8 mouse cellular contexts compared by ENCODE assay signal in the genomic region with DNA sequence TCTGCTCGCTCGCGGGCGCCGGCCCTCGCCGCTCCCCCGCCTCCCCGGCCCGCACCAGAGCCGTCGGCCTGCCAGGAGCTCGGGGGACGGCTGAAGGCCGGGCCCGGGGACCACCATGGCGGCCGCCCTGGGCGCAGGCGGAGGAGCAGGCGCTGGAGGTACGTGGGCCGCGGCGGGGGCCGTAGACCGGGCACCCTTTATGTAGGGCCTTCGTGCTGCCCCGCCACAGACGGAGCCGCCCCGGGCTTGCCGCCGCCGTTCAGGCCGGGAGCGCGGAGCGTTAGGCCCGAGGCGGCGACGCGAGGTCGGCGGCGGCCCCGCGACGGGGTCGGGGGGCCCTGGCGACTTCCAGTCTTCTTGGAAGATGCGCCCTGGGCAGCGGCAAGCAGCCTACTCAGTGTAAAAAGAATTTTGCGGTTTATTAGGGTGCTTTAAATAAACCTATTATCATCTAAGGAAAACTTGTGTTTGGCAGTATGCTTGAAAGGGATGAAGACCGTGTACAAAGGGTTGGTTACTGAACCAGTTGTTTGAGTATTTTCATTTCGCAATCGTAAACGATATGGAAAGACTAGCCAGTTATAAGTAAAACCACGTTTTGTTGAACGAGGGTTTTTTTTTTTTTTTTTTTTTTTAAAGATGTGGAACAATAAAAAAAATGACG. TPM values are rescaled to one million over a fixed set of nuclear protein-coding genes. Genes with fewer than 3 reads are reported as not detected.
A peak's percentile ranks its signal among the peaks of the same experiment; 100 is the strongest.
DNase-seq lines count a peak whose midpoint lies in the region; ATAC-seq and TF ChIP-seq lines count a peak whose summit lies in the region.

No protein-coding gene starts in this region.

- H3K9ac ChIP-seq in embryonic facial prominence, embryonic 13.5 days: peak overlapping the region; percentile 100
- peak overlapping the region; percentile 100 for H3K9ac ChIP-seq in intestine, postnatal 0 days (ENCODE audit: low read depth, low read length)

- no peak; the same call in 1 of the 2 replicates for ATAC-seq in embryonic facial prominence, embryonic 13.5 days (ENCODE audit: insufficient number of reproducible peaks, insufficient read depth, low FRiP score, low TSS enrichment, low read depth)
- ATAC-seq in intestine, postnatal 0 days: peak; percentile 48

- no peaks in the 10 kb centered on the region for H3K9me3 ChIP-seq in embryonic facial prominence, embryonic 13.5 days
- H3K9me3 ChIP-seq in intestine, postnatal 0 days (ENCODE audit: control insufficient read depth): no peaks in the 10 kb centered on the region

- TF ChIP-seq CTCF in intestine, postnatal 0 days (IDR thresholded peaks at IDR 0.05; ENCODE audit: low read depth): no peak

- no peaks in the 10 kb centered on the region for H3K36me3 ChIP-seq in embryonic facial prominence, embryonic 13.5 days
- no peaks in the 10 kb centered on the region for H3K36me3 ChIP-seq in intestine, postnatal 0 days (ENCODE audit: control insufficient read depth, insufficient read depth)
- no peaks in the 10 kb centered on the region for H3K36me3 ChIP-seq in myocyte (ENCODE audit: control insufficient read depth, insufficient read depth)

- H3K4me3 ChIP-seq in embryonic facial prominence, embryonic 13.5 days: peak overlapping the region; percentile 92
- peak overlapping the region; percentile 98 for H3K4me3 ChIP-seq in intestine, postnatal 0 days (ENCODE audit: low read depth, low read length)
- peak overlapping the region; percentile 49 for H3K4me3 ChIP-seq in myocyte

- WGBS in embryonic facial prominence, embryonic 13.5 days: under 1% methylated on average over 61 of the region's 62 CpGs
- under 1% methylated on average over 62 of the region's 62 CpGs for WGBS in intestine, postnatal 0 days

- H3K27ac ChIP-seq in embryonic facial prominence, embryonic 13.5 days: peak overlapping the region; percentile 100
- peak overlapping the region; percentile 100 for H3K27ac ChIP-seq in intestine, postnatal 0 days (ENCODE audit: low read depth, low read length)

- peak; percentile 49 for DNase-seq in right cerebral cortex, postnatal 14 days
- DNase-seq in right cerebral cortex, adult 2 months (ENCODE audit: low spot score in 2 of 2): no peak
- no peak for DNase-seq in Muller cell, postnatal 12 days (ENCODE audit: inconsistent ontology term)
- DNase-seq in T-cell, adult 2 months (ENCODE audit: low spot score): no peak
- no peak for DNase-seq in kidney, adult 9 months

- H3K79me2 ChIP-seq in myocyte (ENCODE audit: control insufficient read depth, insufficient read depth): peaks cover 50% of the 10 kb centered on the region

- peak overlapping the region; percentile 68 for H3K4me2 ChIP-seq in embryonic facial prominence, embryonic 13.5 days
- H3K4me2 ChIP-seq in intestine, postnatal 0 days (replicated peaks; ENCODE audit: low read depth): peak overlapping the region; percentile 74
- peak overlapping the region; percentile 89 for H3K4me2 ChIP-seq in myocyte (ENCODE audit: low read depth)

- TF ChIP-seq POLR2A in myocyte (IDR thresholded peaks at IDR 0.05; ENCODE audit: insufficient read length, low read depth): no peak

- H3K4me1 ChIP-seq in embryonic facial prominence, embryonic 13.5 days: peaks cover 17% of the 10 kb centered on the region
- no peaks in the 10 kb centered on the region; the same call in 1 of the 2 replicates for H3K4me1 ChIP-seq in intestine, postnatal 0 days (replicated peaks; ENCODE audit: control insufficient read depth, insufficient read depth, low read length)

- no peaks in the 10 kb centered on the region for H3K27me3 ChIP-seq in embryonic facial prominence, embryonic 13.5 days
- H3K27me3 ChIP-seq in intestine, postnatal 0 days (replicated peaks; ENCODE audit: control insufficient read depth, insufficient read depth, low read length): no peaks in the 10 kb centered on the region
- no peaks in the 10 kb centered on the region for H3K27me3 ChIP-seq in myocyte (ENCODE audit: control insufficient read depth, insufficient read depth, insufficient read length)

- H3ac ChIP-seq in myocyte (ENCODE audit: control insufficient read depth, insufficient read length): peak overlapping the region; percentile 89

TF ChIP-seq in myocyte, 11 proteins besides CTCF, POLR2A, EP300 and RAD21:
- TF ChIP-seq CEBPB (IDR thresholded peaks at IDR 0.05; ENCODE audit: insufficient read depth, poor library complexity, severe bottlenecking) (0 out of 2 replicates have a peak, but pooled peaks have one; percentile 47), TCF12 (IDR thresholded peaks at IDR 0.05; ENCODE audit: insufficient read depth, poor library complexity, severe bottlenecking) (no peak)

RNA-seq across cellular contexts. Expression of gene Rbm33, which starts 0.5 kb away (rescaled TPM):
- 14.1 and 15.2 TPM in 2 replicates for polyA plus RNA-seq in embryonic facial prominence, embryonic 13.5 days (2015; fragmentation: Nextera tagmentation; extraction: Ambion mirVana)
- polyA plus RNA-seq in intestine, postnatal 0 days (2015; fragmentation: Nextera tagmentation; extraction: Ambion mirVana): 6.1 and 7.1 TPM in 2 replicates
- 11.7 TPM for polyA plus RNA-seq in myocyte (2012; fragmentation: generic; extraction: Trizol)
